Mouse (Mus musculus): ENCODE results near the gene H2al1g.

DNA sequence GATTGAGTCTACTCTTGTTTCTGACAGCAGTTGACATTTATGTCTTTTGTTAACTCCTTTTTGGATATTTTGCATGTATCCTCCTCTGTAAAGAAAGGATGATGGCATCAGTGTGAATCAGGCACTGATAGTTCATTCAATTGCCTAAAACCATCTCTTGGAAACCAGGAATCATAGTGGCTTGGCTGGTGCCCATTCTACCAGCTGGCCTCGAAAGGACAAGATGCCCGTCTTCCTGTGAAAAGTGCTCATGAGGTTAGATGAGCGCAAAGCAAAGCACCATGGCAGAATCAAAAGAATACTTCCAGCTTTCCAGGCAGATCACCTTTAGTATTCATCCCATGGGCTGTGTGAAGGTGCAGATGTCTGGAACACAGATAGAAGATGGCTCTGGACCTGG, 28.7 kb downstream of the H2al1g start:
- TF ChIP-seq CTCF (IDR thresholded peaks at IDR 0.05; ENCODE audit: low read depth, low read length): no peak
- no peak for TF ChIP-seq POLR2AphosphoS5 (IDR thresholded peaks at IDR 0.05; ENCODE audit: insufficient replicate concordance, low read depth, low read length)
- TF ChIP-seq TAL1 (conservative IDR thresholded peaks at IDR 0.05; ENCODE audit: low read depth, low read length): no peak
- no peak for TF ChIP-seq GATA1 (IDR thresholded peaks at IDR 0.05; ENCODE audit: borderline replicate concordance, low read length)
- TF ChIP-seq GATA2 (IDR thresholded peaks at IDR 0.05; ENCODE audit: borderline replicate concordance, low read depth, low read length): no peak

Data from G1E (cell line).